Mouse (Mus musculus): ENCODE data around the gene Galnt10.

The Galnt10 gene

DNA sequence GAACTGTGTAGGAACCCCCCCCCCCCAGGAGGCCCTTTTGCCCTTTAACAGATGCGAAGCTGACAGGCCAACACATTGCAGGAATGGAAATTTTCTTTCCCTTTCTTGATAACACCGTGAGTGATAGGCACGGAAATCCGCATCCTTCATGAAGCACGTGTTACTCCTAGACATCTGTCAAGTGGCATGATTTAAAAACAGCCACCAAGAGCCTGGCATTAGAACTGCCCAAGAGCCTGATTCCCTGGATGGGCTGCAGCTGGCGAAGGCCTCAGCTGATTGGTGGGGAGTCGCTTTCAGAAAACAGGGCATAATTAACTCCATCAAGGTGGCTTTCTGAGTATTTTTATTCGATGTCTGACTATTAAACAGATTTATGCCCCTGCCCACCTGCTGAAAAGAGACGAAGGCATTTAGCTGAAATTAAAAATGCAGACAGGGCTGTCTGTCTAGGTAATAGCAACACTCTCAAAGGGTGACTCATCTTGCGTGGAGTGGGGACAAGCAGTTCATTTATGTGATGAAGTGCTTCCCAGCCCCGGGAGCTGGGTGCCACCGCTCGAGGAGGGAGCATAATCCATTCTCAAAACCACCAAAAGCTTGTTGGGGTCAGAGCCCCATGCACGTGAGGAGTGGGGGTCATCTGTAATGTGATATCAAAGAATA, 108.4 kb downstream of the Galnt10 start:
- no peak for TF ChIP-seq GATA4 (IDR thresholded peaks at IDR 0.05; ENCODE audit: insufficient replicate concordance, low read length)

DNA sequence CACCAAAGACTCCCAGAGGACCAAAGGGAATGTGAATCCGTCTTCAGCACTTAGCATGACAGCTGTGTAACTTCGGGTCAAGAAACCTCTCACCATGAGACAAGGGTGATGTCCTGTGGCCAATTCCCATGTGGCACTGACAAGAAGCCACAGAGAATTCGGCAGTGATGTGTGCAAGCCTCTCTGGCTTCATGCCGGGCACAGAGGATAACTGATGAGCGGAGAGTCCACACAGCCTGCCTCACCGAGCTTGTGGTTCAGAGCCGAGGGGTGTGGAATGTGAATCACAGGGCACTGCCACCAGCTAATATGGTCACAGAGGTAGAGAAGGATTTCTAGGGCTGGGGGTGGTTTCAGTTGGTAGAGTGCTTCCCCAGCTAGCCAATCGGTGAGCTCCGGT, 113.4 kb downstream of the Galnt10 start:
- no peak for TF ChIP-seq GATA4 (IDR thresholded peaks at IDR 0.05; ENCODE audit: insufficient replicate concordance, low read length)

DNA sequence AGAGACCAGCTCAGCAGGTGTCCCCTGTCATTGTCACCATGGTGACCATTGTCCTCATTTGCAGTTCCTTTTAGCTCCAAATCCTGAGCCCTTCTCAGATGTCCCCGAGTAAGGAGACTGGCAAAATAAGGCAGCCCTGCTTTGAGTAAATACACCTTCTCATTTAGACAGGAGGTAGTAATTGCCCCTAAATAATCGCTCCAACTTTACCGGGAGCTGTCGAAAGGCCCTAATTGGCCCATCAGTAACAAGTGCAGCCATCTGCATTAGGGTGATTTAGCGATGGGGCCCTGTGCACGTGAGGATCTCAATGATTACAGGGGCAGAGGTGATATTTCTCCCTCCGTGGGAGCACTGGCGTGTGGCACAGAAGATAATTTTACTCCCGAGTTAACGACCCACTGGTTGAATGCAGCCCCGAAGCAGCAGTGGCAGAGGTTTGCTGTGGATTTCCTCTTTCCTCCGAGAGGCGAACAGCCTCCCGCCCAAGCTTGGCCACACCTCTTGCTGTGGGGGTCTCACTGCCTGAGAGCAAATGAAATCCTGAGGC, 115.3 kb downstream of the Galnt10 start:
- TF ChIP-seq GATA4 (IDR thresholded peaks at IDR 0.05; ENCODE audit: insufficient replicate concordance, low read length): no peak

DNA sequence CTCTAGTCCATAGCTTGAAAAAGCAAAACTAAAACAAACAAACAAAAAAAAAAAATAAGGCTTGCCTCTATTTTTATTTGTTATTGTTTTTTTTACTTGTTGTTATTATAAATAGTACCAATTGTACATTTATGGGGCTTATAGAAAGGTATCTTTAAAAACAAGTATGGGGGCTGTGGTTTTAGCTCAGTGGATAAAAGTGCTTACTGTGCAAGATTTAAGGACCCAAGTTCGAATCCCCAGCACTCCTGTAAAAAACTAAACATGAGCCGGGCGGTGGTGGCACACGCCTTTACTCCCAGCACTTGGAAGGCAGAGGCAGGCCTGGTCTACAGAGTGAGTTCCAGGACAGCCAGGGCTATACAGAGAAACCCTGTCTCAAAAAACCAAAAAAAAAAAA, 116.1 kb downstream of the Galnt10 start:
- no peak for TF ChIP-seq GATA4 (IDR thresholded peaks at IDR 0.05; ENCODE audit: insufficient replicate concordance, low read length)

DNA sequence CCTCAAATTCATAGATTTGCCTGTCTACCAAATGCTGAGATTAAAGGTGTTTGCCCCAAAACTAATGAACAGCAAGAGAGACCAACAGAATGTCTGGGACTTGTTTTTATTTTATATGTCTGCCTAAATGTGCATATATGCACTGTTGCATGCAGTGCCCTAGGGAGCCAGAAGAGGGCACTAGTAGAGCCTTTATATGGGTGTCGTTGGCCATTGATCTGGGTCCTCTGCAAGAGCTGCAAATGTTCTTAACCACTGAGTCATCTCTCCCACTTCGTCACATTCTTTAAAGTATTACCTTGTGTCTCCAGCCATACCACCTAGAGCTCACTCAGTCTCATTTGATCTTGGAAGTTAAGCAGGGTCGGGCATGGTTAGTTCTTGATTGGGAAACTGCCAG, 118.9 kb downstream of the Galnt10 start:
- TF ChIP-seq GATA4 (IDR thresholded peaks at IDR 0.05; ENCODE audit: insufficient replicate concordance, low read length): no peak

DNA sequence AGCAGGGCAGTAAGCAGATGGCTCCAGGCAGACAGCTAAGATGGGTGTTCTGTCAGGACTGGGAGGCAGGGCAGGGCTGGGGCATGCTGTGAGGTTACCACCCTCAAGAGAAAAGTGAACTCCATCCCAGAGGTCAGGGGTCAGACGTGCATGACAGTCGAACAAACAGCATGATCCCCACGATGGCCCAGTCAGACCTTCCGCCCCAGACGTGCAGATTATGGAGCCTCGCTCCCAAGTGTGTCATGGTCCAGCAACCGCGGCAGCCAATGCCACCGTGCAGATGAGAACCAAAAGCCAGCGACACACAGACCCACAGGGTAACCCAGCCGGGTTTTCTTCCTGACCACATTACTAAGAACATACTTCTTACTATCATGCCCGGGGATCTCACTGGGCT, 121.4 kb downstream of the Galnt10 start:
- TF ChIP-seq GATA4 (IDR thresholded peaks at IDR 0.05; ENCODE audit: insufficient replicate concordance, low read length): no peak

DNA sequence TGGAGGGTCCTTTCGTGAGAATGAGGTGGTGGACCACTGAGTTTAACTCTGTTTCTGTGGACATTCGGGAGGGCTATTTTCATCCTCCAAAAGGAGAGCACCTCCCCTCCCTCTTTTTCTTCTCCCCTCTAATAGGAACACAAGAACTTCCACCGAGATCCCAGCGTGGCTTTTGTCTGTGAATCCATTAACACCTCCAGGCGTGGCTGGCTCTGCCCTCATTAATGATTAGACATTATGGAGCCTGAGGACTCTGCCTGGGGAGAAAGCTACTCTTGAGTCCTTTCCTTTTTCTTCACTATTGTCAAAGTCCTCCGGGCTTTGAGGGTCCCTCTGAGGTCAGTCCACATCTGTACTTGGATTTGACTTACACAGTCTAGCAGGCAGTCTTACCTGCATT, 121.9 kb downstream of the Galnt10 start:
- no peak for TF ChIP-seq GATA4 (IDR thresholded peaks at IDR 0.05; ENCODE audit: insufficient replicate concordance, low read length)

DNA sequence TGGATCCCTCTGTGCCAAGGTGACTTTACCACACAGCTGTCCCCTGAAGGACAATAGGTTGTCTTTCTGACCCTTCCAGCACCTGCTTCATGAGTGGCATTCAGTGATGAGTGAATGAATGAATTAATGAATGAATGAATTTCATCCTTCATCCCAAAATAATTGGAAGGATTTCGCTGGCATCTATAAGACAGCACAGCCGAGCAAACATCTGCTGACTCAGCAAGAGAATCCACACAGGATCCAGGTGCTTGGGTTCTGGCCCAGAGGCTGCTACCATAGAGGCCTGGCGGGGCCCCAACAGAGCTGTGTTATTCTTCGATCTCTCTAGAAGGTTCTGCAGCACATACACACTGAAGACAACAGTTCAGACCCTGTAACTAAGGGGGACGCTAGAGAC, 125.5 kb downstream of the Galnt10 start:
- TF ChIP-seq GATA4 (IDR thresholded peaks at IDR 0.05; ENCODE audit: insufficient replicate concordance, low read length): no peak

DNA sequence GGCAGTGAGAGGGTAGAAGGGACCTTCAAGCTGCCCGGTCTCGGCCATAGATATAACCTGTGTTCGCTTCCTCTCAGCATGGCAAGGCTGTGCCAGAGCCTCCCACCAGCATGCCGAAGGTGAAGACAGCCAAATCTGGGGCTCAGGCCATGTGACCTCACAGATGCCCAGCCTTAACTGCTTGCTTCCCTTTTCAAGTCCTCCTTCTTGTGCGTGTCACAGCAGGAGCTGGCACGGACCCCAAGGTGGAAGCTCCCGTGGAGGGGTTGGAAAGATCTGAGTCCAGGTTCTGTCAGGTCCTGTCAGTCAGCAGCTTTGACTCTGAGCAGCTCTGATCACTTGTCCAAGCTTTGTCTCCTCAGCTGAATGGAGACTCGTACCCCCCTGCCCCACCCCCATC, 126.4 kb downstream of the Galnt10 start:
- no peak for TF ChIP-seq GATA4 (IDR thresholded peaks at IDR 0.05; ENCODE audit: insufficient replicate concordance, low read length)

DNA sequence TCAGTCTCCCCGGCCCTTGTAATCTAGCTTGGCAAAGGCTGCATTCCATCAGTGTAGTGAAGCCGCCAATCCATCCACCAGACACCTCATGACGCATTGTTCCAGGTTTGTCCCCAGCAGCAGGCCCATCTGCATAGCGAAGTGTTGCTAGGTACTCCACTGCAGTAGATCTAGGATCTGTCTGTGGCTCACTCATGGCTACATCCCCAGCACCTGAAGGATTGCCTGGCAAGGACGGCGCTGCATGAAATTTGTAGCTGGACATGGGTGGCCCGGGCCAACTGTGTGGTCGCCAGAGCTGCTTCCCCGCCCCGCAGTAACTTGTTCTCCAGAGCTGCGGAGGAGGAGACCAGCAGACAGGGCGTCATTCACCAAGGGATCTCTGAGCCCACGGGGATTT, 128.2 kb downstream of the Galnt10 start:
- TF ChIP-seq GATA4 (IDR thresholded peaks at IDR 0.05; ENCODE audit: insufficient replicate concordance, low read length): no peak

DNA sequence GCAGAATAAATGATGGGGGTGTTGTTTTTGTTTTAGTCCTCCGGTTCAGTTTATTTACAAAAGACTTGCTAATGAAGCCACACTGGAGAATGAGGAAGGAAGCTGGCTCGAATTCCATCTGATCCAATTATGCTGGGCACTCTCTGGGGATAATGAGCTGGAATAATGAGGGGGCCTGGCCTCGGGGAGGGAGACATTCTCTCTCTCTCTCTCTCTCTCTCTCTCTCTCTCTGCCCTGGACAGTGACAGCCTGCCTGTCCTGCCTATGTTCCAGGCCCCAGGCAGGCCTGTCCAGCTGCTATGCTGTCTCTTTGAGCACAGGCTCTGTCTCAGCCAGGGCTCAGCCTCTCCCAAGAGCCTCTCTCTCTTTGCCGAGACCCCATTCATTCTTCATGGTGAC, 128.7 kb downstream of the Galnt10 start:
- TF ChIP-seq GATA4 (IDR thresholded peaks at IDR 0.05; ENCODE audit: insufficient replicate concordance, low read length): no peak

DNA sequence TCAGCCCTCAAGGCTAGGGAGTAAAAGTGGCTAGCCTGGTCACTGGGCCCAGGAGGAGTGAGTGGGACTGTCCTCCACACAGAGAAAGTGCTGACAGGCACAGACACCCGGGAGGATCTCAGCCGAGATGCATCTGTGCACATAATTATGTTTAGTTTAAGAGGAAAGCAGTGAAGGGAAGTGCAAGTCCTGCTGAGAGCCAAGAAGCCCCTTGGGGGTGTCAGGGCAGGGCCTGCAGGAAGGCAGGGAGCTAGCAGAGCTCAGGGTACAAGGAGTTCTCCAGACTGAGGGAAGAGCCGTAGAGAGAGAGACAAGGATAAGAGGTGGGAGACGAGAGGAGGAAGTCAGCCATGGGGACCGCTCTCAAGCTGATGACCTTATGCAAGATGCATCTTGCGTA, 130.6 kb downstream of the Galnt10 start:
- TF ChIP-seq GATA4 (IDR thresholded peaks at IDR 0.05; ENCODE audit: insufficient replicate concordance, low read length): no peak

DNA sequence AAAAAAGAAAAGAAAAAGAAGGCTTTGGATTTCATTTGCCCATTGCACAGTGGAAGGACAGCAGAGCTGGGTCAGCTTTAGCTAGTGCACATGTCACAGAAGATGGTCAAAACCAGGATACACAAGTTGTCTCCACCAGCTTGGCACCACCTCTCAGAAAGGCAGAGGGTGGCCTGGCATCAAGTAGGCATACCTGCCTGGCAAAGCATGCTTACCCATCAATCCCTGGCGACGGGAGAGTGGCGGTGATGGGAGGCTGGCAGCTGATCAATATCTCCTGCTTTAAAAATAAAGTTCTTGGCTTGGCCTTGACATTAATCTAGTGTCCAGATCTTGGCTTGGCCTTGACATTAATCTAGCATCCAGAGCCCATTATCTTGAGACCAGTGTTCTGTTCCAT, 131.3 kb downstream of the Galnt10 start:
- TF ChIP-seq GATA4 (IDR thresholded peaks at IDR 0.05; ENCODE audit: insufficient replicate concordance, low read length): no peak

DNA sequence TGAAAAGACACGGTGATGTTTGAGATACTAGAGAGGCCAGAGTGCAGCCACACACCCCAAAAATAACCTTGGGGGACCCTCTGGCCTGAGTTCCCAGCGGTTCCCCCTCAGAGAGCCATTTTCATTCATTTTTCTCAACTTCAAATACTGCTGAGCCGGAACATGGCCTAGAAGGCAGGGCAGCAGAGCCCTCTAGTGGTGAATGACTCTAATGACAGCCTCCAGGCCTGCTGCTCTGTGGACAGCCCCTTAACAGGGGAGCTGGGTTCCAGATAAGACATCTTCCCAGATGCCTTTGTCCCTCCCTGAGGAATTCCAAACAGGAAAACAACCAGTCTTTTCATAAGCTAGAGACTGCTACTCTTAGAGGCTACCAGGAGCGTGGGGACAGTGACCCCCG, 133.1 kb downstream of the Galnt10 start:
- no peak for TF ChIP-seq GATA4 (IDR thresholded peaks at IDR 0.05; ENCODE audit: insufficient replicate concordance, low read length)

DNA sequence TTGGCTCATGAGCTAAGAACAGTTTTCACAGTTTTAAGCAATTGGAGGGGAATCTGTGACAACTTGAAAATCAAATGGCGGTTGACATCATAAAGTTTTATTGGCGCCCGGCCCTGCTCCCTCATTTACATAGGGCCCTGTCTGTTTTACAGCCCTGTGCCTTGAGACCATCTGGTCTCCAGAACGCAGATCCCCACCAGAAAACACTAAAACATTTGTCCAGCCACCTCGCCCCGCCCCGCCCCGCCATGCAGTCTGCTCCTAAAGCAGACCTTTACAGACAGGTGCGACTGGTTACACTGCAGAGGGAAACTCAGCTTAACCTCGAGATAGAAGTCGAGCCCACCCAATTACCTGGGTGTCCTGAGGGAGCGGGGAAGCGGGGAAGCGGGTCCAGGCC, 134.6 kb downstream of the Galnt10 start:
- no peak for TF ChIP-seq GATA4 (IDR thresholded peaks at IDR 0.05; ENCODE audit: insufficient replicate concordance, low read length)

DNA sequence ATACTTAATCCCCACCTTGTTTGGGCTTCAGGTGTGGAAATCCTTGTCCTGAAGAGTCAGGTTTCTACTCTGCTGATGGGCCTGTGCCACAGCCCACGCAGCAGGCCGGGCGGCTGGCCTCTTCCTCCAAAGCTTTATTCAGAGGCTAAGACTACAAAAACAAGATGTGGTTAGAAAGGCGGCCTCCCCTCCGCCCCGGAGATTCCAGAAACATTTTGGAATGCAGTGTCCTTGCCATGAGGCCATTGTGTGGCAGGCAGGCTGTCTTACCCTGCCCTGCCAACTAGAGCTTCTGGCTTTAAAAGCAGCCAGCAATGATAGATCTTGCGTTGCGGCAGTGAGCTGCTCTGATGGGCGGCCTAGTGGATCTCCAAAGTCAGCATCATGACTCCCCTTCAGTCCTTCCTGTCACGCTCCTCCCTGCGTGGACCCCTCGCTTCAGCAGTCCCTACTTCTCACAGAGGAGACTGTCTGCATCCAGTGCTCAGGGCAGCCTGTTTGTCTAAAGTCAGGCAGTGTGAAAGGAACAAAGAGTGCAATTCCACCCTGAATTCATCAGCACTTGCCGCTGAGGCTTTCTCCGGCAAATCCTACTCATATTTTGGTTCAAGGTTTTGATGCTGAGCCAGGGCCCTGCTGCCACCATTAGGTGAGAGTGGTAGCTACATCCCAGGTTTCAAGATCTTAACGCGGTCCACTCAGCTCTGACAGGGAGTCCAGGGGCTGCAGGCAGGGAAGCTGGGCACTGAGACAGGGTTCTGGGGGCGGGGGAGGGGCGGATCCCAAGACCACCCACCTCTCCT, 141.6 kb downstream of the Galnt10 start:
- no peak for TF ChIP-seq GATA4 (IDR thresholded peaks at IDR 0.05; ENCODE audit: insufficient replicate concordance, low read length)
